Mouse (Mus musculus) hindbrain, embryonic 12.5 days (tissue): ENCODE results near the gene Alk. TPM values are rescaled to one million over a fixed set of nuclear protein-coding genes. Genes with fewer than 3 reads are reported as not detected.
A peak's percentile ranks its signal among the peaks of the same experiment; 100 is the strongest.

ENCODE experiments used
- ATAC-seq: fragments of 200-750 bp; cut with Nextera tagmentation; 2 replicates; pipeline ENCODE4 v1.8.0; 2017; ENCODE audit warnings: moderate TSS enrichment; ENCODE audit not compliant: low FRiP score
- H3K27ac ChIP-seq: fragments of 300-500 bp; sonication (generic); 2 replicates; pipeline ENCODE4 v1.5.1; 2016; ENCODE audit warnings: mild to moderate bottlenecking
- H3K27me3 ChIP-seq: fragments of 300-500 bp; sonication (generic); 2 replicates; pipeline ENCODE4 v1.6.1; 2016; ENCODE audit warnings: mild to moderate bottlenecking
- H3K36me3 ChIP-seq: fragments of 300-500 bp; sonication (generic); 2 replicates; pipeline ENCODE4 v1.6.1; 2016; ENCODE audit warnings: mild to moderate bottlenecking
- H3K4me1 ChIP-seq: fragments of 300-500 bp; sonication (generic); 2 replicates; pipeline ENCODE4 v1.6.1; 2016
- H3K4me2 ChIP-seq: fragments of 300-500 bp; sonication (generic); replicated peaks from 2 replicates; pipeline ENCODE4 v1.6.1; 2016; ENCODE audit warnings: mild to moderate bottlenecking
- H3K4me3 ChIP-seq: fragments of 300-500 bp; sonication (generic); 2 replicates; pipeline ENCODE4 v1.5.1; 2016; ENCODE audit warnings: mild to moderate bottlenecking
- H3K9ac ChIP-seq: fragments of 300-500 bp; sonication (generic); 2 replicates; pipeline ENCODE4 v1.6.1; 2016; ENCODE audit warnings: mild to moderate bottlenecking, moderate library complexity
- H3K9me3 ChIP-seq: fragments of 300-500 bp; sonication (generic); replicated peaks from 2 replicates; pipeline ENCODE4 v1.6.1; 2016; ENCODE audit warnings: mild to moderate bottlenecking
- WGBS: fragments of 180-500 bp; shearing (Covaris S2); methylation state at CpG from one replicate; pipeline ENCODE4 v1.1.7; 2016; 5-methylcytosine and 5-hydroxymethylcytosine counted together
- polyA plus RNA-seq: library from polyadenylated mRNA; unstranded; fragments of >200 nt; fragmentation: Nextera tagmentation; extraction: Ambion mirVana; gene quantifications from 2 replicates; pipeline ENCODE4 v1.2.1, GENCODE M21; 2016

Gene Alk
- polyA plus RNA-seq, 1 experiment from 2014 or later, result 2.2 TPM

DNA sequence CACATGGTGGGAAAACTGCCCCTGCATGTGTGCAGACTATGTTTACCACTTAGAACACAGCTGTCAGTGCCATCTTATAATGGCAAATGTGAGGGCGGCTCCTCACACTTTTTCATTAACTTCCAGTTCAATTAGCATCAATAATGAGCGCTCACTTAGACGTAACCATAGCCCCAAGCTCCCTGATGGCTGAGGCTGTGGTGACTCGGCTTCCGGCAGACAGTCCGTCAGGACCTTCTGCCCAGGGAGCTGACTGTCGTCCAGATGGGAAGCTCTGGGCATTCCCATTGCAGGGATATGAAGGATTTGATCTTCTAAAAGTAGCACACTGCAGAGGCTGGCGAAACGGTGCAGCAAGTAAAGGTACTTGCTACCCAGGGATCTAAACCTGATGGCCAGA lies 25.1 kb downstream of the Alk start:
- Histone ChIP-seq H3K9me3 (no peaks in the 10 kb centered on the region), H3K4me1 (no peaks in the 10 kb centered on the region), H3K27me3 (no peaks in the 10 kb centered on the region), H3K27ac (no peak overlapping the region), H3K4me3 (no peak overlapping the region), H3K9ac (no peak overlapping the region), H3K36me3 (no peaks in the 10 kb centered on the region), H3K4me2 (no peak overlapping the region)
- no peak for ATAC-seq
- WGBS, result 79% methylated on average over 9 of the region's 9 CpGs

- no peaks in the 10 kb centered on the region for H3K27me3 ChIP-seq
- no peak overlapping the region for H3K4me3 ChIP-seq
- no peak overlapping the region for H3K4me2 ChIP-seq
- H3K4me1 ChIP-seq, result no peaks in the 10 kb centered on the region
- WGBS, result 79% methylated on average over 2 of the region's 2 CpGs
- H3K36me3 ChIP-seq, result no peaks in the 10 kb centered on the region
- H3K27ac ChIP-seq, result no peak overlapping the region
- no peaks in the 10 kb centered on the region for H3K9me3 ChIP-seq
- ATAC-seq, result no peak
- H3K9ac ChIP-seq, result no peak overlapping the region
Observed at GRCm38 (mm10) chr17:72571379-72571778, 33.0 kb downstream of the Alk start.

GRCm38 (mm10) chr17:72569491-72569890 lies 34.9 kb downstream of the Alk start:
- no peaks in the 10 kb centered on the region for H3K9me3 ChIP-seq
- H3K4me2 ChIP-seq, result 0 out of 2 replicates have a peak overlapping the region, but pooled peaks have one; percentile 9
- H3K36me3 ChIP-seq, result no peaks in the 10 kb centered on the region
- no peak overlapping the region for H3K4me3 ChIP-seq
- H3K27me3 ChIP-seq, result no peaks in the 10 kb centered on the region
- no peak overlapping the region for H3K9ac ChIP-seq
- 53% methylated on average over 10 of the region's 10 CpGs for WGBS
- H3K4me1 ChIP-seq, result no peaks in the 10 kb centered on the region
- no peak for ATAC-seq
- H3K27ac ChIP-seq, result no peak overlapping the region

GRCm38 (mm10) chr17:72563423-72563822 lies 41.0 kb downstream of the Alk start:
- Histone ChIP-seq H3K9ac (no peak overlapping the region), H3K27ac (no peak overlapping the region), H3K4me2 (no peak overlapping the region), H3K36me3 (no peaks in the 10 kb centered on the region), H3K27me3 (no peaks in the 10 kb centered on the region), H3K4me1 (no peaks in the 10 kb centered on the region), H3K4me3 (no peak overlapping the region), H3K9me3 (no peaks in the 10 kb centered on the region)
- 75% methylated on average over 5 of the region's 5 CpGs for WGBS
- ATAC-seq, result no peak

- ATAC-seq, result no peak
- H3K9ac ChIP-seq, result no peak overlapping the region
- no peak overlapping the region for H3K27ac ChIP-seq
- H3K9me3 ChIP-seq, result no peaks in the 10 kb centered on the region
- no peak overlapping the region for H3K4me3 ChIP-seq
- WGBS, result 48% methylated on average over 3 of the region's 3 CpGs
- no peaks in the 10 kb centered on the region for H3K36me3 ChIP-seq
- no peaks in the 10 kb centered on the region for H3K27me3 ChIP-seq
- no peak overlapping the region for H3K4me2 ChIP-seq
- H3K4me1 ChIP-seq, result no peaks in the 10 kb centered on the region
Observed at GRCm38 (mm10) chr17:72561471-72561870, 43.0 kb downstream of the Alk start.

GRCm38 (mm10) chr17:72560771-72561170 lies 43.7 kb downstream of the Alk start:
- 74% methylated on average over 1 of the region's 1 CpGs for WGBS
- ATAC-seq, result no peak
- H3K27me3 ChIP-seq, result no peaks in the 10 kb centered on the region
- H3K9ac ChIP-seq, result no peak overlapping the region
- H3K36me3 ChIP-seq, result no peaks in the 10 kb centered on the region
- no peak overlapping the region for H3K27ac ChIP-seq
- H3K4me2 ChIP-seq, result no peak overlapping the region
- H3K9me3 ChIP-seq, result no peaks in the 10 kb centered on the region
- no peak overlapping the region for H3K4me3 ChIP-seq
- no peaks in the 10 kb centered on the region for H3K4me1 ChIP-seq

- no peaks in the 10 kb centered on the region for H3K4me1 ChIP-seq
- H3K27me3 ChIP-seq, result no peaks in the 10 kb centered on the region
- H3K9ac ChIP-seq, result no peak overlapping the region
- H3K4me2 ChIP-seq, result no peak overlapping the region
- 52% methylated on average over 6 of the region's 6 CpGs for WGBS
- H3K9me3 ChIP-seq, result no peaks in the 10 kb centered on the region
- no peak overlapping the region for H3K4me3 ChIP-seq
- H3K27ac ChIP-seq, result no peak overlapping the region
- no peak for ATAC-seq
- no peaks in the 10 kb centered on the region for H3K36me3 ChIP-seq
Observed at GRCm38 (mm10) chr17:72557029-72557735, 47.2 kb downstream of the Alk start.

- Histone ChIP-seq H3K4me1 (no peaks in the 10 kb centered on the region), H3K27me3 (no peaks in the 10 kb centered on the region), H3K4me2 (no peak overlapping the region), H3K4me3 (no peak overlapping the region), H3K27ac (no peak overlapping the region), H3K9me3 (no peaks in the 10 kb centered on the region), H3K36me3 (no peaks in the 10 kb centered on the region), H3K9ac (no peak overlapping the region)
- 88% methylated on average over 4 of the region's 4 CpGs for WGBS
- no peak for ATAC-seq
Observed at GRCm38 (mm10) chr17:72546274-72546673, 58.2 kb downstream of the Alk start.

DNA sequence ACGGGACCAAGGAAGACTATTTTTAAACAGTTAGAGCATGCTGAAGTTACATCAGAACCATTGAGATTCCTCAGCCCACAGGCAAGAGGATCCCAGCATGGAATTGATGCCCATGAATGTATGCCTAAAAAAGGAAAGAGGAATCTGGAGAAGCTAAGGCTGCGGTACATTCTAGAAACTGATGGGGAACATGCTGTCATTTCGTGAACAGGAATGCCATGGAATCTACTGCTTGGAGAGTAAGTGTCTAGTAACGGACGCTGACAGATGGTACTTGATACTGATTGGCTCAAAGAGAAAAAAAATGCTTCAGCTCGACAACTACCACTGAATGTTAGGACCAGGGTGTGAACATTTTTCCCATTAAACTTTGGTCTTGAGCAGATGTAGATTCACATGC lies 69.1 kb downstream of the Alk start:
- no peak overlapping the region for H3K4me3 ChIP-seq
- no peaks in the 10 kb centered on the region for H3K4me1 ChIP-seq
- no peak overlapping the region for H3K4me2 ChIP-seq
- no peak for ATAC-seq
- H3K27ac ChIP-seq, result no peak overlapping the region
- H3K27me3 ChIP-seq, result no peaks in the 10 kb centered on the region
- no peaks in the 10 kb centered on the region for H3K36me3 ChIP-seq
- WGBS, result 96% methylated on average over 6 of the region's 6 CpGs
- no peak overlapping the region for H3K9ac ChIP-seq
- H3K9me3 ChIP-seq, result no peaks in the 10 kb centered on the region

DNA sequence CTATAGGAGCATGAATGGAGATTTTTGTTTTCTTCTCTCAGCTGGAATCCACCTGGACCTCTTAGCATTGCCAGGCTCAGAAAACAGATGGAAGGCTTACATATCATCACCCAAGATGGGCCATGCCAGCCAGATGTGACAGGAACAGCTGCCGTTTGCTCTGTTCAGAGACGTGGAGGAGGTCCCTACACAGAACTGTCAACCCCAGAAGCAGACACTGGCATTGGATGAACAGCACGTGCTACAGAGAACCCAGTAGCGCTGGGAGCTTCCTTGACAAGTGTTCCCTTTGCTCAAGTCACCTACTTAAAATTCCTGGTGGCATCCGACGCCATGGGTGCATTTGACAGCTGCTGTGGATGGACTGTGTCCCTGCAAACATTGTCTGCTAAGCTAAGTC lies 72.2 kb downstream of the Alk start:
- Histone ChIP-seq H3K27ac (no peak overlapping the region), H3K4me2 (no peak overlapping the region), H3K36me3 (no peaks in the 10 kb centered on the region), H3K4me3 (no peak overlapping the region), H3K9me3 (no peaks in the 10 kb centered on the region), H3K27me3 (no peaks in the 10 kb centered on the region), H3K9ac (no peak overlapping the region), H3K4me1 (no peaks in the 10 kb centered on the region)
- WGBS, result 83% methylated on average over 6 of the region's 6 CpGs
- no peak for ATAC-seq

DNA sequence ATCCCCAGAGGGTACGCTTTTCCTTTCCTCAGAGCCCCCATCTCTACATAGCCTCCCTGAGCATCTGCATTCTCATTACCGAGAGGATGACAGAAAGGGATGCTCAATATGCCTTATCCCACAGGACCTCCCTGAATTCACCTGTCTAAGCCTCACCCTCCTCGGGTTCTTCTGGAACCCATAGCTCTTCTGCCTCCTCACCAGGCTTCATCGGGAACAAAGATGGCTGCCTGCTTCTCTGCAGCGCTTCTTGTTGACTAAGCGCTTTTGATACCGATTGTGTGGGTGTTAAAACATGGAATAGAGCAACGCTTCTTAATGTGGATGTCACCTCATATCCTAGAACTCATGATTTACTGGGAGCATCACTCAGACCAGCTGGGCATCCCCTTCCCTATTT lies 75.9 kb downstream of the Alk start:
- H3K27ac ChIP-seq, result no peak overlapping the region
- no peaks in the 10 kb centered on the region for H3K4me1 ChIP-seq
- no peak overlapping the region for H3K9ac ChIP-seq
- H3K9me3 ChIP-seq, result no peaks in the 10 kb centered on the region
- no peak for ATAC-seq
- H3K4me3 ChIP-seq, result no peak overlapping the region
- H3K27me3 ChIP-seq, result no peaks in the 10 kb centered on the region
- no peaks in the 10 kb centered on the region for H3K36me3 ChIP-seq
- 90% methylated on average over 8 of the region's 8 CpGs for WGBS
- H3K4me2 ChIP-seq, result no peak overlapping the region

GRCm38 (mm10) chr17:72527481-72527880 lies 76.9 kb downstream of the Alk start:
- Histone ChIP-seq H3K36me3 (no peaks in the 10 kb centered on the region), H3K27ac (no peak overlapping the region), H3K27me3 (no peaks in the 10 kb centered on the region), H3K9ac (no peak overlapping the region), H3K4me3 (no peak overlapping the region), H3K9me3 (no peaks in the 10 kb centered on the region), H3K4me2 (no peak overlapping the region), H3K4me1 (no peaks in the 10 kb centered on the region)
- ATAC-seq, result no peak
- WGBS, result 88% methylated on average over 5 of the region's 5 CpGs

GRCm38 (mm10) chr17:72526356-72526755 lies 78.1 kb downstream of the Alk start:
- Histone ChIP-seq H3K9me3 (no peaks in the 10 kb centered on the region), H3K9ac (no peak overlapping the region), H3K4me1 (no peaks in the 10 kb centered on the region), H3K4me2 (no peak overlapping the region), H3K4me3 (no peak overlapping the region), H3K36me3 (no peaks in the 10 kb centered on the region), H3K27ac (no peak overlapping the region), H3K27me3 (no peaks in the 10 kb centered on the region)
- no peak for ATAC-seq
- 86% methylated on average over 4 of the region's 4 CpGs for WGBS
